Mouse (Mus musculus) left cerebral cortex, postnatal 4 days (tissue): Measurements from ENCODE around the gene Zxdc. TPM values are rescaled to one million over a fixed set of nuclear protein-coding genes. Genes with fewer than 3 reads are reported as not detected.

ENCODE experiments used
- DNase-seq: peaks from one replicate; pipeline ENCODE4 v3.0.0-alpha.2; 2022
- intact Hi-C: fragments of 180-260 bp; cut with DNase I; formaldehyde crosslinking; loops from one replicate; pipeline ENCODE4 v1.15.1; 2025
- total RNA-seq, 2 experiments: library from RNA; stranded (reverse); gene quantifications; 2 replicates each; pipeline ENCODE4 v1.2.3; 2021

The Zxdc gene
- total RNA-seq = 10 to 100 TPM; 27.6 to 30.1 TPM

GRCm38 (mm10) chr6:90368976-90369724 is at the start of gene Zxdc:
TSS of gene Zxdc (plus strand) at chr6:90369492.
- DNase-seq = peak; percentile 99
- intact Hi-C loops = no loop called here

GRCm38 (mm10) chr6:90320429-90320828 is 48.9 kb upstream of the Zxdc start:
- no peak for DNase-seq
- intact Hi-C loops = loop anchor here (10.0 kb wide), 1 partner anchor 646 kb away; no protein-coding TSS in a partner anchor

DNA sequence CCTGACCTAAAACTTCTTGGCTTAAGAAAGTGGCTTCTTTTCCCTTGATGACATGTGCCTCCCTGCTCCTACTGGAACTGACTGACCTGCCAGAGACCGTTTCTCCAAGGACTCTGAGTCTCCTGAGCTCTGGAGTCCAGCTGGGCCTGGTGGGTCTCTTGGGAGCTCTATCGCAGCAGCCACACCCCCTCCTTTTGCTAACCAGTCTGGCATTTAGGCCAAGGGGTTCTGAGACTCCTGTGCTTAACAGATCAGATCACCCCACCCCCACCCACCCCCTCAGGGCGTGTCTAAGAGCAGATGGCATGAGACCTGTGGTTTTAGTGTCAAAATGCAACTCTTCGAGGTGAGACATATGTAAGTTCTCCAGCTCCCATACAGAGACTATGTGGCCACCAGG is 47.5 kb upstream of the Zxdc start:
- no peak for DNase-seq
- intact Hi-C loops = loop anchor here (10.0 kb wide), 1 partner anchor 647 kb away; no protein-coding TSS in a partner anchor

DNA sequence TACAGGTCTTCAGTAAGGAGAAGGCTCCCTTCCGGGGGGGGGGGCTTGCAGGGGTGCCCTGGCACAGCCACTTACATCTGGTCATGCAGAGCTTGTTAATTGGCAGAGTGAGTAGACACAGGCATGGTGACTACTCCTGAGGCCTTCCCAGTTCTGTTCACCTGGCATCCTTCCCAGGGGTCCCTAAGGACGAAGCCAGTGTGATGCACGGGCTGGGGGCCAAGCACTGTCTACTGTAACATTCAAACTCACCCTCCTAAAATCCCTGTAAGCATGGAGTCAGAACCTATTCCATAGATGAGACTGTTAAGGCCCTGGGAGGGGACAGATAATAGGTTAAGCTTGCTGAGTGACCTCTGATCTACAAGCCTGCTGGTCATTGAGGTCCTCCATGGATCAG is 45.3 kb upstream of the Zxdc start:
- intact Hi-C loops = loop anchor here (10.0 kb wide), 1 partner anchor 649 kb away; no protein-coding TSS in a partner anchor
- peak; percentile 88 for DNase-seq

DNA sequence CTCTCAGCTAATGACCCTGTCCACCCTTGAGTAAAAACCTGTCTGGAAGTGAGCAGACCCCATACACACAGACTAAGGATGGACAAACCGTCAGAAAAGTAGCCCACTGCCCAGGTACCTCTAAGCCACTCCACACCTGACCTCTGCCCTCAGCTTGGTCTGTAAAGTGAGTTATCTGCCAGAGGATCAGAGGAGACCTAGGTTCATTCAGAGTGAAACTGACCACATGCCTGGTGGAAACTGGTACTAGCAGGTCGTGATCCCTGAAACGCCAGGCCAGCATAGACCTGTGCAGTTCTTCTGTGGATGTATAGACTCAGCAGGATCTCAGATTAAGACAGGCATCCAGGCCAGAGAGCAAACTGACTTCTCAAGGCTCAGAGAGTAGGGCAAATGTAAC is 44.8 kb upstream of the Zxdc start:
- no peak for DNase-seq
- intact Hi-C loops = loop anchor here (10.0 kb wide), 1 partner anchor 650 kb away; no protein-coding TSS in a partner anchor

- intact Hi-C loops = loop anchor here (10.0 kb wide), 1 partner anchor 650 kb away; no protein-coding TSS in a partner anchor
Measured at GRCm38 (mm10) chr6:90324991-90325390, 44.3 kb upstream of the Zxdc start, which contains the start of gene Chst13. TSS of gene Chst13 (minus strand) at chr6:90325185.

GRCm38 (mm10) chr6:90327670-90328069 is 41.6 kb upstream of the Zxdc start:
- intact Hi-C loops = loop anchor here (10.0 kb wide), 1 partner anchor 653 kb away; no protein-coding TSS in a partner anchor
- DNase-seq = peak; percentile 46

More at GRCm38 (mm10) chr6:90324991-90325390, 44.3 kb upstream of the Zxdc start, which contains the start of gene Chst13:
- peak; percentile 24 for DNase-seq

DNA sequence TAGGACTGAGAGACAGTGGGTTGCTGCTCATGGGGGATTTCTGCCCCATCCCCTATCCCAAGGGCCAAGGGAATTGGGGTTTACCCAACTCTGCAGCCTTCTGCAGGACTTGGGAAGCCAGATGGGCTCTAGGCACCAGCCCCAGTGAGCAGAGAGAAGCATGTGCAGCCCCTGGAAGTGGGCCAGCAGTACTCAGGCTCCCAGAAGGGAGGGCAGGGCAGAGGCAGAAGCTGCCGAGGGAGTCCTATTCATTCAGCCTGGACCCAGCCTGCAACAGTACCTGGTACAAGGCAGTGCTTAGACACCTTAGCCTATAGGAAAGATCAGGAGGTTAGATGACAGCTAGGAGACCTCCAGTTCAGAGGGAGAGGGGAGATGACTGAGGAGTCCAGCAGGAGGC is 39.3 kb upstream of the Zxdc start:
- peak; percentile 94 for DNase-seq
- intact Hi-C loops = loop anchor here (10.0 kb wide), 1 partner anchor 655 kb away; no protein-coding TSS in a partner anchor

- intact Hi-C loops = no loop called here
- no peak for DNase-seq
Measured at GRCm38 (mm10) chr6:90332561-90333425, 36.5 kb upstream of the Zxdc start, which contains the start of gene Uroc1. TSS of gene Uroc1 (plus strand) at chr6:90333284.

DNA sequence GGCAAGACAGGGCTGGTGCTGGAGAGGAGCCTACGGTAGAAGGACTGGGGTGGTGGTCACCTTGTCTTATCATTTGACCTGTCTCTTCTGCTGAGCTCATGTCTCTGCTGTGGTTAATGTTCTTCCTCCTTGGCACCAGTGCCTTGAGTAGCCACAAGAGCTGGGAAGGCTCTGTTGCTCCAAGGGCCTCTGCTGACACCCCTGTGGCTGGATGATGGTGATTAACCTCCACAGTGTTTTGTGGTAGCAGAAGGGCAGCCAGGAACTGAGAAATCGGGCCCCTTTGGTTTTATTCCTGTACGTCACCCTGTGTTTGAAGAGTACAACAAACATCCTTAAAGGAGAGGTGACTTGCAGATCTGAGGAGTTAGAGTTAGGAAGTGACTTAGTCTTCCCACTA is 35.0 kb upstream of the Zxdc start:
- DNase-seq = no peak
- intact Hi-C loops = no loop called here

- intact Hi-C loops = no loop called here
- DNase-seq = no peak
Measured at GRCm38 (mm10) chr6:90342343-90342742, 26.9 kb upstream of the Zxdc start.

GRCm38 (mm10) chr6:90347183-90347582 is 22.1 kb upstream of the Zxdc start:
- intact Hi-C loops = no loop called here

DNA sequence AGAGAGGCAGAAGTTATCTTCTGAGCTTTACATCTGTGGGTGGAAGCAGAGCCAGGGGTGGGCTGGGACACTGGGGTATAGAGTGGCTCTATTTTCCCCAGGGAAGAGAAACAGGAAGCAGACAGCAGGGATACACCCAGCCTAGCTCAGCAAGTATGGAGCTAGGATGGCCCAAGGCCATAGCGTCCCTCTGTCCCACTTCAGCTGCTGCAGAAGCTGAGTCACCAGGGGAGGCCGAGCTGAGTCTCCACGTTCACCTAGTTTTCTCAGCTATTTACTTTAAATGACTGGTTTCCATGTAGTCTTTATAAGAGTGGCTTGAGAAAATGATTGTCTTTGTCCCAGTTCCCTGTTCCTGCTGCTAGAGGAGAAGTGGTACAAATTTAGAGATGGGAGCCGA is 20.8 kb upstream of the Zxdc start:
- DNase-seq = no peak
- intact Hi-C loops = no loop called here

More at GRCm38 (mm10) chr6:90347183-90347582, 22.1 kb upstream of the Zxdc start:
- no peak for DNase-seq

DNA sequence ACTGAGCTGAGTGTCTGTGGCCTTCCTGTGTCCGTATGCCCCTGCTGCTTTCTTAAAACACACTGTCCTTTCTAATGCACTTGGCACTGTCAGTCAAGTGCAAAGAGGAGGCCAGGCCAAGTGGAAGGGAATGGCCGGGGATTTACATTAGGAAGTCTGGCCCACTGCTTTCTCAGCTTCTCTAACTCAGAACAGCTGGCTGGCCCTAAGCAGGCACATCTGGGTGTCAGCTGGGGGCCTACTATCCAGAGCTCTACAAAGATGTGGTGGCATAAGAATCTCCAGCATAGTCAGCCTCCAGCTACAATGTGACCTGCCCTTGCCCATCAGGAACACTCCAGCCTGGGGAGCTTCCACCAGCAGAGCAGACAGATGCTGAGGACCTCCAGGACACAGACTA is 19.3 kb upstream of the Zxdc start:
- no peak for DNase-seq
- intact Hi-C loops = no loop called here

- intact Hi-C loops = no loop called here
- no peak for DNase-seq
Measured at GRCm38 (mm10) chr6:90358142-90358541, 11.2 kb upstream of the Zxdc start.

DNA sequence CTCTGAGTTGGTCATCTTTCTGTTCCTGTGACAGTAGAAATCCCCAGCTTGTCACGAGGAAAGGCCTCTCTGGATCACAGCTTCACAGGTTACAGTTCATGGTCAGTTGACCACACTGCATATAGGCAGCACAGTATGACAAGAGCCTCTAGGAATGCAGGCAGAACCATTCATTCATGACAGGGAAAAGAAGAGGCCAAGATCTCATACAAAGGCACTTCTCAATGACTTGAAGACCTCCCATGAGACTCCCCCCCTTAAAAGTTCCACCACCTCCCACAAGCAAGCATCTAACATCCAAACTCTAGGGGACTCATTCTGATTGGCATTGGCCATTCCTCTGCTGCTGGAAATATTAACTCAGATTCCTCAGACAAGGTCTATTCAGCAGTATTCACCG is 9.8 kb upstream of the Zxdc start:
- intact Hi-C loops = no loop called here
- DNase-seq = no peak

DNA sequence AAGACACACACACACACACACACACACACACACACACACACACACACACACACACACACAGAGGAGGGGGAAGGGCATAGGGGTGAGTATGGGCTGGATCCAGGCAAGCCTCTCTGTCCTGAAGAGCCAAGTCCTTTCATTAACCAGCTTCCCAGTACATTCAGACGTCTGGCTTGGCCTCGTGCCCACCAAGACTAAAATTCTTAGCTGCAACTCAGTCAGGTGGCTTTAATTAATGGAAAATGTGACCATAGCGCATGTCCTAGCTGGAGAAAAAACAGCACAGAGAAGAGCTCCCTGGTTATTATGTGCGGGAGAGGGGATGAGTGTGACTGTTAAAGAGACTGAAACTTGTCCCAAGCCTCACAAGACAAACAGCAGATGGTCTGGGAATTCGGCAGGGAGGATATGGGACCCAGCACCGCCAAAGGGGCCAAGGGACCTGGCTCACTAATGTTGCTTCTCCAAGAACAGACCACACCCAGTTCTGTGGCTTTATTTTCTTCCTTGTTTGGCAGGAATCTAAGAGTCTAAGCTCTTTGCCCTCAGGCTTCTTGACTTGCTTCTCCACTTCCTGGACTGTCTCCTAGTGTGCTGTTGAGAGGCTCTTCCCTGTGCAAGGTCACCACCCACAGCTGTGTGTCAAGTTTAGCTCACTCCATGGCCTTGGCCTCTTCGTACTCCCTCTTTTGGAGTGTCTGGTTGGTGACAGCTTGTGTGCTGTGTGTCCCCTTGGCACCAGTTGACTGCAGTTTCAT is 9.1 kb upstream of the Zxdc start:
- DNase-seq = peak; percentile 51
- intact Hi-C loops = no loop called here

DNA sequence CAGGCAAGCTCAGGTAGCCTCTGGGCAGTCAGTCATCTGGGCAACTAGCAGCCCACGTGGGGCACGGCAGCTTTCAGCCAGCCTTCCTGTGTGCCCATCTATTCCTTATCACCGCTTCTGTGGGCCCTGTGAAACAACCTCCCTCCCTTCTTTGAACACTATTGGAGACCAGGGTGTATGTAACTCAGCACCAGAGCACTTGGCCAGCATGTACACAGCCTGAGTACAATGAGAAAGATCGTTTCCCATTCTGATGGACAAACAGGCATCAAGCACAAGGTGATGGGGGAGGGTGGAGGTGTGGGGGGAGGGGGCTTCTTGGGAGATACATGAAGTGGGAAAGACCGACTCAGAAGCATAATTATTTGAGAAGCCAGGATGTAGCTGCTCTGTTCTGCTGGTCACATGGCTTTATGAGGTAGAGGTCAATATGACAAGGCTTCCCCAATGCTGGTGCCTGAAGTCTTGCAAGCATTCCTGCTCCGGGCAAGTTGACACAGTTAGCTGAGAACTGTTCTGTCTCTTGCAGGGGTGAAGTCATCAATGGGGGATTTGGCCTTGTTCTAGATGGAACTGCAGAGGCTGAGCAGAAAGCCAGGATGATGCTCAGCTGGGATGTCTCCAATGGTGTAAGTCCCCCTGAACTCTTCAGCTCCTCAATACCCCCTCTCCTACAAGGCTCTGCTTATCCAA is 8.2 kb upstream of the Zxdc start:
- no peak for DNase-seq

DNA sequence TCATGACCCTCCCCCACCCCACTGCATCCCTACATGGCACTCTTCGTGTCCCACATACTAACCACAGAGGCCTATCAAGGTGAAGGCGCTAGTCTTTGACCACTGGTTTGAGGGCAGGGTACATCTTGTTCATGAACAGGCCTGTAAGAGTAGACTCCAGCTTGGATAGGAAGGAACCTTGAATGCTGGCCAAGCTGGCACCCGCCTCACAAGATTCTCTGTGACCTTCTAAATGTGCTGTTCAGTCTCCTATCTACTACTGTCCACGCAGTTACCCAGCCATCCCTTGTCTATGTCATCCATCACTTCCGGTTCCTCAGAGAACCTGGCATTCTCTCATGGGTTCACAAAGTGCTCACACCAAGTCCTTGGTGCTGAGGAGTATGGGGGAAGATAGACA is 6.0 kb upstream of the Zxdc start:
- intact Hi-C loops = no loop called here
- no peak for DNase-seq

More for the DNA sequence above, 8.2 kb upstream of the Zxdc start:
- intact Hi-C loops = no loop called here
